Mouse (Mus musculus): ENCODE measurements around the gene Dcaf17.

Dcaf17 gene

GRCm38 (mm10) chr2:71050511-71050910, 4.6 kb upstream of the Dcaf17 start:
- in situ Hi-C loops (cut with MboI; ENCODE audit: low sequenced_read_pairs), result no loop called here

GRCm38 (mm10) chr2:71054716-71055115, 412 bp upstream of the Dcaf17 start:
- in situ Hi-C loops (cut with MboI; ENCODE audit: low sequenced_read_pairs), result no loop called here

- in situ Hi-C loops (cut with MboI; ENCODE audit: low sequenced_read_pairs), result no loop called here
Measured at GRCm38 (mm10) chr2:71056115-71056835, 1.1 kb downstream of the Dcaf17 start.

- in situ Hi-C loops (cut with MboI; ENCODE audit: low sequenced_read_pairs), result no loop called here
Measured at GRCm38 (mm10) chr2:71071601-71072000, 16.5 kb downstream of the Dcaf17 start.

GRCm38 (mm10) chr2:71073330-71073729, 18.2 kb downstream of the Dcaf17 start:
- in situ Hi-C loops (cut with MboI; ENCODE audit: low sequenced_read_pairs), result no loop called here

GRCm38 (mm10) chr2:71073828-71074227, 18.7 kb downstream of the Dcaf17 start:
- in situ Hi-C loops (cut with MboI; ENCODE audit: low sequenced_read_pairs), result no loop called here

GRCm38 (mm10) chr2:71082416-71082815, 27.3 kb downstream of the Dcaf17 start:
- in situ Hi-C loops (cut with MboI; ENCODE audit: low sequenced_read_pairs), result no loop called here

- in situ Hi-C loops (cut with MboI; ENCODE audit: low sequenced_read_pairs), result no loop called here
Measured at GRCm38 (mm10) chr2:71083454-71084193, 28.5 kb downstream of the Dcaf17 start.

GRCm38 (mm10) chr2:71089766-71090165, 34.6 kb downstream of the Dcaf17 start:
- in situ Hi-C loops (cut with MboI; ENCODE audit: low sequenced_read_pairs), result no loop called here

- in situ Hi-C loops (cut with MboI; ENCODE audit: low sequenced_read_pairs), result no loop called here
Measured at GRCm38 (mm10) chr2:71090660-71091445, 35.7 kb downstream of the Dcaf17 start.

GRCm38 (mm10) chr2:71096170-71096569, 41.0 kb downstream of the Dcaf17 start:
- in situ Hi-C loops (cut with MboI; ENCODE audit: low sequenced_read_pairs), result no loop called here

- in situ Hi-C loops (cut with MboI; ENCODE audit: low sequenced_read_pairs), result no loop called here
Measured at GRCm38 (mm10) chr2:71102621-71103291, 47.6 kb downstream of the Dcaf17 start.

- in situ Hi-C loops (cut with MboI; ENCODE audit: low sequenced_read_pairs), result no loop called here
Measured at GRCm38 (mm10) chr2:71103292-71103680, 48.2 kb downstream of the Dcaf17 start.

GRCm38 (mm10) chr2:71104696-71105095, 49.6 kb downstream of the Dcaf17 start:
- in situ Hi-C loops (cut with MboI; ENCODE audit: low sequenced_read_pairs), result no loop called here

GRCm38 (mm10) chr2:71105469-71106215, 50.5 kb downstream of the Dcaf17 start:
- in situ Hi-C loops (cut with MboI; ENCODE audit: low sequenced_read_pairs), result no loop called here

- in situ Hi-C loops (cut with MboI; ENCODE audit: low sequenced_read_pairs), result no loop called here
Measured at GRCm38 (mm10) chr2:71107225-71107624, 52.1 kb downstream of the Dcaf17 start.

GRCm38 (mm10) chr2:71108541-71108940, 53.4 kb downstream of the Dcaf17 start:
- in situ Hi-C loops (cut with MboI; ENCODE audit: low sequenced_read_pairs), result no loop called here

GRCm38 (mm10) chr2:71113489-71114171, 58.5 kb downstream of the Dcaf17 start:
- in situ Hi-C loops (cut with MboI; ENCODE audit: low sequenced_read_pairs), result no loop called here

- in situ Hi-C loops (cut with MboI; ENCODE audit: low sequenced_read_pairs), result no loop called here
Measured at GRCm38 (mm10) chr2:71116151-71116550, 61.0 kb downstream of the Dcaf17 start.
